Mouse (Mus musculus) c-Kit-negative CD71-positive TER-119-positive erythroid progenitor cells, embryonic 14.5 days (primary cell): ENCODE measurements at regions not wholly inside any gene's neighbourhood (a gene's known extent, or its start where the extent isn't known, plus 50 kb on each side); places are given as distances from the start of the nearest gene placed in this dataset.
"Not testable (repeated sequence)": the region's sequence is repeated elsewhere in the genome, so short reads cannot be mapped to it uniquely, and the experiment has no call there.

Experiments used
- DNase-seq: peaks from one replicate; pipeline ENCODE4 v3.0.0-alpha.2; 2013; ENCODE audit warnings: low read depth, low spot score

DNA sequence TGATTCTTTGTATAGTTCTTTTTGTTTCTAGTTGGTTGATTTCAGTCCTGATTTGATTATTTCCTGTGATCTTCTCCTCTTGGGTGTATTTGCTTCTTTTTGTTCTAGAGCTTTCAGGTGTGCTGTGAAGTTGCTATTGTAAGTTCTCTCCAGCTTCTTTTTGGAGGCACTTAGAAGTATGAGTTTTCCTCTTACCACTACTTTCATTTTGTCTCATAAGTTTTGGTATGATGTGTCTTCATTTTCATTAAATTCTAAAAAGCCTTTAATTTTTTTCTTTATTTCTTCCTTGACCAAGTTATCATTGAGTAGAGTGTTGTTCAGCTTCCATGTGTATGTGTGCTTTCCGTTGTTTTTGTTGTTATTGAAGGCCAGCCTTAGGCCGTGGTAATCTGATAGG is 195.3 kb upstream of the Btg1 start:
- DNase-seq = not testable (repeated sequence)

DNA sequence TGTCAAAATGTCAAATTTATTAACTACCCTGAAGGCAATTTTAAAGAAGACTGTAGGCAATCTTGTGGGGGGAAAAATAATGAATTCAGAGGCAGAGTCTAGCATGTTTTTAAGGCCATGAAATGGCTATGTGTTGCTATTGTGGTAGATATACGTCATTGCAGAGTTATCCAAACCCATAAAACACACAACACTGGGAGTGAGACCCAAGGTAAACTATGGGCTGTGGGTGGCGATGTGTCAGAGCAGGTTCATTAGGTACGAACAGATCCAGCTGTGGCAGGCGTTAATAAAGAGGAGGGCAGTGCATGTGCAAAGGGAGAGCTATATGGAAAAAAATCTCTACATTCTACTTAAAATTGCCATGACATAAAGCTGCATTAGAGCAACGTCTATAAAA is 189.4 kb upstream of the Btg1 start:
- DNase-seq = no peak

- DNase-seq = no peak
Observed at GRCm38 (mm10) chr10:96430142-96430541, 186.7 kb upstream of the Btg1 start.

DNA sequence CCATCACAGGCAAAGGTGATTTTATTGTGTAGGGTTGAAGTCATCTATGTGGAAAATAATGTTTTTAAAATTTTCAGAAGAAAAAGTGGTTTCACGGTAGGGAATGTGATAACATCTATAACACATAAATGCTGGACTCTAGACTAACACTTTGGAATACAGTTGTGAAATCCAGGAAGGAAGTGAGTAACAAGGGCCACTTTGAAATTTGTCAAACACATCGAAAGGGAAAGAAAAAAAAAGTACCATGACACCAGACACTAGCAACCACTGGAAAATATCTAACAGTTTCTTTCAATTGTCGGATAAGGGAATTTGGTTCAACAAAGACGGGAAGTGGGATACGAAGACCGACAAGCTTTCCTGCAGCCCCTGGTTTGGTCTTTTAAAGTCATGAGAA is 181.7 kb upstream of the Btg1 start:
- DNase-seq = no peak

- DNase-seq = no peak
Observed at GRCm38 (mm10) chr10:96438398-96439103, 178.3 kb upstream of the Btg1 start.

DNA sequence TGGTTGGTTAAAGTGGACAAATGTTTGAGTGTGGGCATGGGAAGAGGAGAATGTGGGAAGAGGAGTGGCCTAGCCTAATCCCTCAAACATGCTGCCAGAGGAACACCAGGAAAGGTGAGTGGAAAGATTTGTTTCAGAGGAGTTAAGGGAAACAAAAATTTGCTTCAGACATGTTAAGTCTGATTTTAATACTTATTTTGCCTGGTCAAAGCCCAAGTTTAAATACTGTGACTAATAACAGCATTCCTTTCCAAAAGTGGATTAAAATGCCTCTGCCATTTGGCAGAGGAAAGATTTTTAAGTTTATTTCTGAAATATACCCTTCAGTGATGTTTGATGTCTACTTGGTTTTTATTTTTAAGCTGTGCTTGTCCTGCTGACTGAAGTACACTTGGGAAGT is 174.6 kb upstream of the Btg1 start:
- no peak for DNase-seq

- no peak for DNase-seq
Observed at GRCm38 (mm10) chr10:96450266-96450665, 166.5 kb upstream of the Btg1 start.

- DNase-seq = no peak
Observed at GRCm38 (mm10) chr10:96454857-96455256, 161.9 kb upstream of the Btg1 start.

- DNase-seq = no peak
Observed at GRCm38 (mm10) chr10:96458551-96458950, 158.3 kb upstream of the Btg1 start.

DNA sequence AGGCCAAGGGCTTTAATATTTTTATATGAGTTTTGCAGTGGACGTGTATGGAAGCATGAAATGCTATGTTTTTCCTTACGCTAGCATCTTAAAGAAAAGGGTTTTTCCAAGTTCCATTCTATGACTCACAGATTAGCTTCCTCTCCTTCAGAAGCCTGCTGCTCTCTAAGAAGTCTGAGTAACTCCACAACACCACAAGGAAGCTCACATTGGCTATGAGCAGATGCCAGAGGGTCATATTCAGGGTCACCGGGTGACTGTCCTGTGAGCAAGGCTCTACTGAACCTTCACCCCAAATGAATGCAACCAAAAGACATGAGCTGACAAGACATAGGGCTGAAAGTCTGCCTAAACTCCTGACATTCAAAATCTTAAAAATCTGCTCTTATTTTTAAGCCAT is 157.6 kb upstream of the Btg1 start:
- no peak for DNase-seq

DNA sequence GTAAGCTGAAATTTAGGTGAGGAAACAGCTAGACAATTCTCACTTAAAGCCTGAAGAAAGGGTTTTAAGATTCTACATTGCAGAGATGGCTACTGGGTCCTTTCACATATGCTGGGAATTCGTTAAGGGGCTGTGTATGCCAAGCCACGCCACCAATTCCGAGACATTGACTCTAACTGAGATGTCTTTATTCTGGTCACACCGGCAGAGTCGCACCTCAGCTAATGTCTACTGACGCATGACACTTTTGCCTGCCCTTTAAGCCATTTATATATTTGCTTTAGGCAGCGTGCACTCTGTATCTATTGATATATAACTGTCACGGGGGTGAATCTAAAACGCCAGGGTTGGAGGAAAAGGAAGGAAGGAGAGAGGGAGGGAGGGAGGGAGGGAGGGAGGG is 156.7 kb upstream of the Btg1 start:
- DNase-seq = no peak

DNA sequence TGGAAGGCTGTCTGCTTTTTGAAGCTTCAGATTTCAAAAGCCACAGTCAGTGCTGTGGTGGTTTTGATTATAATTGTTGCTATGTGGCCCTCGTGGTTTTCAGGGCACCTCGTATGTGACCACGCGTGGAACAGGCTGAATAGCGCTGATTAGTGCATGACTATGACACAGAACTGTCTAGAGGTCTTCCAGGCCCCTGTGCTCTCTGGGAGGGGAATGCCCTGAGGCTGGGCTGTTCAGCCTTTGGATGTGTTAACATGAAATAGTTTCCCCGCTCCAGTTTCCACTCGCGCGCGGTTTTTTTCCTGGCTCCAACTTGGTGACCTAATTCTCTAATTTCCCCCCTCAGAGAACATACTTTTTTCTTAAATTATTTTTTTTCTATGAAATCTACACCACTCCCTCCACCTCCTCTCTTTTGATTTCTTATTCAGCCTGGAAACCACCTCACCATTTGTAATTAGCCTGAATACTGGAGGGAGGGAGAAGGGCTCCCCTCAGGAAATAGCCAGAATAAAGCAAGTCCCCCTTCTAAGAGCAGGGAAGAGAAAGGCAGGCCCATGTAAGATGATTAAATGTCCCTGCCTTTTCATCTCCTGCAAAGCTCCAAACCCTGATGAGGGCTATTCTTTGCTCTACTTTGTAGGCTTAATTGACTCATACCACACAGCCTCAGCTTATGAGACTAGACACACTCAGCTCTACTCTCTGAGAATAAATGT is 156.0 kb upstream of the Btg1 start:
- no peak for DNase-seq

GRCm38 (mm10) chr10:96465967-96466366 is 150.8 kb upstream of the Btg1 start:
- no peak for DNase-seq

DNA sequence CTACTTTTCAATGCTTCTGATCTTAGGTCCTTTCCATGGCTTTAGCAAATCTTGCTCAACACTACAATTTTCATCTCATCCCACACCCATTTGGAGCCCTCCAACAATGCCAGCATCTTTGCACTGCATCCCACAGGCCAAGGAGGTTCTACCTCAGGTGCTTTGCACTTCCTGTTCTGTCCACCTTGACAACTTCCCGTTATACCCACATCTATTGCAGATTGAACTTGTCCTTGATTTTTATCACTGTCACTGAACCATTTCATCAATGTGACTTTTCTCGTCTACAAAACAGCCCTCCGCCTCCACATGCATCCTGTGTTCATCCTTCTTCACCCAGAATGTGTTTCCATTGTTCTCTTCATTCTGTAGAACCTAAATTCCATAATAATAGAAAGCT is 150.0 kb upstream of the Btg1 start:
- no peak for DNase-seq

DNA sequence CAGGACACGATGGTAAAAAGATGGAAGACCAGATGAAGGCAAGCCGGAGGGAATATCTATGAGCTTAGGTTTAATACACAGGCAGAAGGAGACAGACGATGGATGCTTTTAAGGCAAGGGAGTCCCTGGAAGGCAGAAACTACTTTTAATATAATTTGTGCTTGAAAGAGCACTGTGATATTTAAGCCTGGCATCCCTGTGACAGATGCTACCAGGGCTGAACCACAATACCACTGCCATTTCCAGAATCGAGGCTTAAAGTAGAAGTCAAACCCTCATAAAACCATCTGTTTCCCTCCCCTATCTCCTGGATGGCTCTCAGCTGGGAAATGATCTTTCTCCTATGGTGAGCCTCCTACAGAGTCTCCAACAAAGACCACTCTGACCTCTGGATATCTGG is 149.1 kb upstream of the Btg1 start:
- no peak for DNase-seq

GRCm38 (mm10) chr10:96471523-96471922 is 145.3 kb upstream of the Btg1 start:
- DNase-seq = no peak

DNA sequence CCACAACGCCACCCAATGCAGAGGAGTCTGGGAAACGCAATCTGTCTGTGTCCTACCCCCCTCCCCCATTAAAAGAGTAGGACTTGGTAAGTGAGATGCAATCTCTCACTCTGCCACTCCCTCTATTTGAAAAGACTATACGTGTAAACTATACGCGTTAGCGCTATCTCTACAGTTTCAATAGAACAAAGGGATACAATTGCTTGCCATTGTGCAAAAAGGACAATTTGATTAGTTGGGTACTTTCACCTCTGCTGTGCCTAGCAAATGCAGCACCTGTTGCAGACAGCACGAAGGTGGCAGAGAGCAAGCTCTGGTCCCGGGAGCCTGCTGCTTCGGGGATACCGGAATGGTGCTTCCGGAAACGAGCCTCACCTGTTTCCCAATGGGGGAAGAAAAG is 137.5 kb upstream of the Btg1 start:
- no peak for DNase-seq

DNA sequence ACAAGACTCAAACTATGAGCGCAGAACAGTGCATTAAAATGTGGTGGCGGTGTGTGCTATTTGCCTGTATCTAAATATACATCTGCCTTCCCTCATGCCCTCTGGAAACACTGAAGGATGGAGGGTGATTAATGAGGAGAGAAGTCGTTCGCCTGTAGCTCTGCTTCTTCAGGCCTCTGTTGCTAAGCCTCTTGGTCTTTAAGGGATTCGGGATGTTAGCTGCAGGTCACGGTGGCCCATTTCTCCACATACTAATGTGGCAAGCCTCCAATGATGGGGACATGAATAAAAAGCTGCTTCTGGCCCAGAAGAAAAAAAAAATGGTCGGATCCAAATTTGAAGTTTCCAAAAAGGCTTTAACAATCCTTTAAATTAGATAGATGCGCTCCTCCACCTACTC is 137.0 kb upstream of the Btg1 start:
- DNase-seq = no peak

DNA sequence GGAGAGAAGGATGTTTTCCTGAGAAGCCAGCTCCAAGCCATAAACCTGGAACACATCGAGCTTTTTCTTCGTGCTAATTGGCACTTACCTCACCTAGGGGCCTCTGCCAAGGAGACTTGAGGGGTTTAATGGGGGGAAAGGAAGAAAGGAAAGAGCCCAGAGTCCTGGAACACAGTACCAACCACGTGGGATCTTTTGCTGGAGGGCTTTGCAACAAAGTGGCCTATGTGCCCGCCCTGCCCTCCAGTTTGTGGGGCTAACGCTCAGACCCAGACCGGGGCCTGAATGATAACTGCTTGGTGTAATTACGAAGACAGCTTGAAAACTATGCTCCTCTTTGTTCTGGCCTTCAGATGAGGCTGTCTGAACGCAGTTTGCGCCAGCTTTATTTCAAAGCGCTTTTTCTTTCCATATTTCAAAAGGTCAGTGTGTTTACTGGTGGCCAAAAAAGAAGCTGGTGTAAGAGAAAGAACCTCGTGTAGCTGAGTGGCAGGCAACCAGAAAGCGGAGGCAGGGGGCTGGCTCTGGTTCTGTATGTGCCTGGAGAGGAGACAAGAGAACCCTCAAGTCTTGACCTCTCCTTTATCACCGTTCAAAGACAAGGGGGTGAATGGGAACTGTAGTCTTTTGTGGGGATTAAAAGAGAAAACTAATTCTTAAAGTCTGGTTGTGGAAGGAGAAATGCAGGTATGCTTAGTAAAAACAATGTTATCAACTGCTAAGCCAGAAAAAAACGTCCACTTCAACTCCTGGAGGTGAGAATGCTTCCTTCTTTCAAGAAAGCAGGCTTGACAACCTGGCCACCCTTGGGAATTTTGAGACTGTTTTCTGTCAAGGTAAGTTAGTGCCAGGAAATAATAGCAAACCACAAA is 136.1 kb upstream of the Btg1 start:
- DNase-seq = no peak

DNA sequence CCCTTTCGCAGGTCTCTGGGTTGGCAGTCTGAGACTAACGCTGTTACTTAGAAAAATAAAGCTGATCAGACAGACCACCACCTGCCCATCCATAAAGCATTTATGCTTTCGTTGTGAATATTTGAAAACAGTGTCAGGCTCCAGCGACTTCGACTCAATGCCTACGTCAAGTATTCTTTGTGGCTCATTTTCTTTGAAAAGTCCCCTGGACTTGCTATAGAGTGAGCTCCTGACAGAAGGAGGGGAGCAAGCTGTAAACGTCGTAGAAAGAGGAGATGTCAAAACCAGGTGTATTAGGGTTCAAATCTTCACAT is 135.5 kb upstream of the Btg1 start:
- no peak for DNase-seq

GRCm38 (mm10) chr10:96486724-96487123 is 130.1 kb upstream of the Btg1 start:
- no peak for DNase-seq

DNA sequence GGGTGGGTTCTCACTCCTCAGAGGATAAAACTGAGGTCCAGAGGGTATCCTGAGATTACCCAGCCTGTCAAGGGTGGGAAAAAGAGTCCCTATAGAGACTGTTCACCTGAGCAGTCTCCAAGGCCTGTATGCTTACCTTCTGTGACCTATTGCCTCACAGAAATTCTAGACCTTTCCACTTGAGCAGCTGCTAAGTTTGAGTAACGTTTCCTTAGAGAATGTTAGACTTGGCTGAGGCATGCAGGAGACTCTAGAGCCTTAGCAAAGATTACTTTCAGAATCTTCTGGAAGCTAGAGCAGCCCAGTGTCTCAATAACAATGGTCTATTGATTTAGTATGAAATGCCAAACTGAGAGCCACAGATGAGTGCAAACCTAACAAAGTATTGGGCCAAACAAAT is 123.1 kb upstream of the Btg1 start:
- no peak for DNase-seq

DNA sequence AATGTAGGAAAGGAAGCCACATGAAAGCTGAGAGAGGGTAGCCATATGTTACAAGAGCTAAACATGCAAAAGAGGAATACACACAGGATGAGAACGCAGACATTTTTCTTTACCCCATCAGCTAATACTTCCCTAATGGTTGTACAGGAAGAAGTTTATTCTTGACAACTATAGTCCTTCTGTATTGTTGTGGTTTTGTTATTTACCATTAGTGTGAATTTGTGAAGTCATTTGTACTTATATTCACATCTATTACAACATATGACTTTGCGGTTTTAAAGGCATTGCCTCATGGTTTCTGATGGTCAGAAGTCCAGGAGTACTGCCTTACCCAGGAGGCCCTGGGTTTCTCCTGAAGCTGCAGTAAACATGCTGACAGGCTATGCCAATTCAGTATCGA is 120.1 kb upstream of the Btg1 start:
- no peak for DNase-seq
